Comparison of ENCODE assay signal across 15 mouse cellular contexts in genomic region chr2:125386221-125386965, GRCm38 (mm10).
DNase-seq lines count a peak whose midpoint lies in the region.
"Had no signal": no experiment of that assay in that cellular context is flagged by ENCODE, and none has a peak within 500 bp of the region (broad histone marks: within the 10 kb centered on the region; RNA-seq: fewer than 3 reads in every experiment).

No protein-coding gene starts in this region.

- H3K9me3 ChIP-seq in heart, embryonic 10.5 days = no peaks in the 10 kb centered on the region
- H3K9me3 ChIP-seq: embryonic facial prominence, embryonic 13.5 days; embryonic facial prominence, embryonic 15.5 days; forebrain, embryonic 10.5 days; forebrain, embryonic 12.5 days had no signal

- no peak overlapping the region for H3K4me3 ChIP-seq in heart, embryonic 10.5 days
- H3K4me3 ChIP-seq: embryonic facial prominence, embryonic 13.5 days; embryonic facial prominence, embryonic 15.5 days; erythroblast, embryonic 14.5 days; forebrain, embryonic 10.5 days; forebrain, embryonic 12.5 days had no signal

- H3K27me3 ChIP-seq in heart, embryonic 10.5 days (ENCODE audit: insufficient read depth, poor library complexity, severe bottlenecking) = no peaks in the 10 kb centered on the region
- H3K27me3 ChIP-seq: embryonic facial prominence, embryonic 13.5 days; embryonic facial prominence, embryonic 15.5 days; forebrain, embryonic 12.5 days had no signal

- peaks cover 21% of the 10 kb centered on the region for H3K36me3 ChIP-seq in heart, embryonic 10.5 days

- H3K27ac ChIP-seq in heart, embryonic 10.5 days = no peak overlapping the region
- H3K27ac ChIP-seq: embryonic facial prominence, embryonic 13.5 days; embryonic facial prominence, embryonic 15.5 days; forebrain, embryonic 10.5 days; forebrain, embryonic 12.5 days had no signal

- WGBS in heart, embryonic 10.5 days = 78% methylated on average over 7 of the region's 7 CpGs

- DNase-seq in cerebellum, postnatal 14 days = peak; percentile 66 to 71
- no peak for DNase-seq in cerebellum, adult 11-12 months
- peak; percentile 77 for DNase-seq in heart, adult 11 months
- no peak for DNase-seq in heart, embryonic 10.5 days (ENCODE audit: low spot score)
- DNase-seq: adrenal gland, adult 2 months; adrenal gland, postnatal 10 days; adrenal gland, postnatal 25 days; cerebellum, adult 11 months; cerebellum, postnatal 36 days; embryo, embryonic 11 days had no signal

- 0 out of 2 replicates have a peak, but pooled peaks cover 3% of the 10 kb centered on the region for H3K4me1 ChIP-seq in heart, embryonic 10.5 days
- H3K4me1 ChIP-seq: embryonic facial prominence, embryonic 13.5 days; embryonic facial prominence, embryonic 15.5 days; forebrain, embryonic 12.5 days had no signal

Comparison
In these comparisons a context has a peak if more than half of its experiments do, and no peak if none do; other contexts are left out.
1. DNase-seq: peak in cerebellum, postnatal 14 days (2 of 2) and heart, adult 11 months (single experiment); none in cerebellum, adult 11-12 months (single experiment) and heart, embryonic 10.5 days (single experiment).